Mouse (Mus musculus): ENCODE data around the gene Gabrb1.

The Gabrb1 gene

GRCm38 (mm10) chr5:71657482-71658114, at the start of gene Gabrb1:
Gene Gabrb1, plus strand, starts transcription at chr5:71658113.
- in situ Hi-C loops (cut with MboI, MseI), result loop anchor here (10.0 kb wide), 1 partner anchor 1853 kb away; no protein-coding TSS in a partner anchor

GRCm38 (mm10) chr5:71608735-71609134, 49.2 kb upstream of the Gabrb1 start:
- in situ Hi-C loops (cut with MboI, MseI), result no loop called here

- in situ Hi-C loops (cut with MboI, MseI), result no loop called here
These were observed 43.6 kb upstream of the Gabrb1 start for GRCm38 (mm10) chr5:71614311-71614710.

- in situ Hi-C loops (cut with MboI, MseI), result no loop called here
These were observed 41.2 kb upstream of the Gabrb1 start for GRCm38 (mm10) chr5:71616734-71617133.

GRCm38 (mm10) chr5:71627820-71628219, 30.1 kb upstream of the Gabrb1 start:
- in situ Hi-C loops (cut with MboI, MseI), result no loop called here

GRCm38 (mm10) chr5:71639804-71640203, 18.1 kb upstream of the Gabrb1 start:
- in situ Hi-C loops (cut with MboI, MseI), result no loop called here

GRCm38 (mm10) chr5:71648108-71648507, 9.8 kb upstream of the Gabrb1 start:
- in situ Hi-C loops (cut with MboI, MseI), result no loop called here

- in situ Hi-C loops (cut with MboI, MseI), result loop anchor here (10.0 kb wide), 1 partner anchor 1849 kb away; no protein-coding TSS in a partner anchor
These were observed 3.9 kb upstream of the Gabrb1 start for GRCm38 (mm10) chr5:71654056-71654455.

GRCm38 (mm10) chr5:71656771-71657170, 1.1 kb upstream of the Gabrb1 start:
- in situ Hi-C loops (cut with MboI, MseI), result loop anchor here (10.0 kb wide), 1 partner anchor 1852 kb away; no protein-coding TSS in a partner anchor

GRCm38 (mm10) chr5:71658115-71658497, 193 bp downstream of the Gabrb1 start, which contains the start of gene Gabra4:
Gene Gabra4, minus strand, starts transcription at chr5:71658308.
- in situ Hi-C loops (cut with MboI, MseI), result loop anchor here (10.0 kb wide), 1 partner anchor 1853 kb away; no protein-coding TSS in a partner anchor

GRCm38 (mm10) chr5:71665593-71665992, 7.7 kb downstream of the Gabrb1 start:
- in situ Hi-C loops (cut with MboI, MseI), result no loop called here

- in situ Hi-C loops (cut with MboI, MseI), result no loop called here
These were observed 42.0 kb downstream of the Gabrb1 start for GRCm38 (mm10) chr5:71699696-71700467.

- in situ Hi-C loops (cut with MboI, MseI), result no loop called here
These were observed 42.8 kb downstream of the Gabrb1 start for GRCm38 (mm10) chr5:71700468-71701272.

- in situ Hi-C loops (cut with MboI, MseI), result no loop called here
These were observed 43.3 kb downstream of the Gabrb1 start for GRCm38 (mm10) chr5:71701273-71701614.

- in situ Hi-C loops (cut with MboI, MseI), result no loop called here
These were observed 75.2 kb downstream of the Gabrb1 start for GRCm38 (mm10) chr5:71732931-71733792.

GRCm38 (mm10) chr5:71747411-71747810, 89.5 kb downstream of the Gabrb1 start:
- in situ Hi-C loops (cut with MboI, MseI), result no loop called here

- in situ Hi-C loops (cut with MboI, MseI), result no loop called here
These were observed 96.1 kb downstream of the Gabrb1 start for GRCm38 (mm10) chr5:71753966-71754365.

- in situ Hi-C loops (cut with MboI, MseI), result no loop called here
These were observed 103.2 kb downstream of the Gabrb1 start for GRCm38 (mm10) chr5:71761105-71761504.

- in situ Hi-C loops (cut with MboI, MseI), result no loop called here
These were observed 123.7 kb downstream of the Gabrb1 start for GRCm38 (mm10) chr5:71781514-71782179.

GRCm38 (mm10) chr5:71822862-71823261, 164.9 kb downstream of the Gabrb1 start:
- in situ Hi-C loops (cut with MboI, MseI), result no loop called here

GRCm38 (mm10) chr5:71828342-71828741, 170.4 kb downstream of the Gabrb1 start:
- in situ Hi-C loops (cut with MboI, MseI), result no loop called here

Data from T-helper 2 cell (primary cell).